Comparison of ENCODE assay signal across 8 mouse cellular contexts in genomic region chr7:116092710-116093465, GRCm38 (mm10). TPM values are rescaled to one million over a fixed set of nuclear protein-coding genes. Genes with fewer than 3 reads are reported as not detected.
DNase-seq lines count a peak whose midpoint lies in the region; ATAC-seq and TF ChIP-seq lines count a peak whose summit lies in the region.

No protein-coding gene starts in this region.

- H3K4me3 ChIP-seq in hindbrain, embryonic 10.5 days = peak overlapping the region; percentile 71
- peak overlapping the region; percentile 54 for H3K4me3 ChIP-seq in lung, postnatal 0 days (ENCODE audit: low read depth, low read length)

- H3K27ac ChIP-seq in hindbrain, embryonic 10.5 days = peak overlapping the region; percentile 97
- H3K27ac ChIP-seq in lung, postnatal 0 days (ENCODE audit: low read length) = peak overlapping the region; percentile 88

- ATAC-seq in frontal cortex, adult (ENCODE audit: low TSS enrichment) = peak; percentile 99
- ATAC-seq in lung, postnatal 0 days = peak; percentile 100

- peak; percentile 98 for DNase-seq in MN1 (ENCODE audit: low spot score)
- DNase-seq in cerebellum, adult 9-10 months = peak; percentile 98
- peak; percentile 95 for DNase-seq in hindbrain, embryonic 10.5 days (ENCODE audit: low spot score)
- DNase-seq in layer of hippocampus, adult 9-11 months = peak; percentile 96
- DNase-seq in lung, postnatal 0 days (ENCODE audit: low spot score) = peak; percentile 99
- DNase-seq in ovary, postnatal 14 days (ENCODE audit: low spot score) = peak; percentile 86
- peak; percentile 94 for DNase-seq in thymus, postnatal 14 days

- H3K36me3 ChIP-seq in hindbrain, embryonic 10.5 days = peaks cover 5% of the 10 kb centered on the region; the same call in 1 of the 2 replicates
- no peaks in the 10 kb centered on the region for H3K36me3 ChIP-seq in lung, postnatal 0 days (ENCODE audit: insufficient read depth, low read length)

- WGBS in hindbrain, embryonic 10.5 days = under 1% methylated on average over 38 of the region's 38 CpGs
- under 1% methylated on average over 38 of the region's 38 CpGs for WGBS in lung, postnatal 0 days

- H3K27me3 ChIP-seq in hindbrain, embryonic 10.5 days (ENCODE audit: insufficient read depth, poor library complexity, severe bottlenecking) = no peaks in the 10 kb centered on the region
- no peaks in the 10 kb centered on the region for H3K27me3 ChIP-seq in lung, postnatal 0 days (replicated peaks; ENCODE audit: insufficient read depth, low read length)

- no peaks in the 10 kb centered on the region for H3K9me3 ChIP-seq in hindbrain, embryonic 10.5 days
- no peaks in the 10 kb centered on the region for H3K9me3 ChIP-seq in lung, postnatal 0 days (ENCODE audit: low read length)

- H3K4me2 ChIP-seq in lung, postnatal 0 days (replicated peaks; ENCODE audit: low read depth, low read length) = peak overlapping the region; percentile 63

- H3K4me1 ChIP-seq in hindbrain, embryonic 10.5 days (replicated peaks) = peaks cover 29% of the 10 kb centered on the region
- H3K4me1 ChIP-seq in lung, postnatal 0 days (ENCODE audit: insufficient read depth, low read depth, low read length) = 0 out of 2 replicates have a peak, but pooled peaks cover 5% of the 10 kb centered on the region

- no peak for TF ChIP-seq EP300 in lung, postnatal 0 days (IDR thresholded peaks at IDR 0.05)

- H3K9ac ChIP-seq in lung, postnatal 0 days (replicated peaks; ENCODE audit: low read depth) = peak overlapping the region; percentile 77

- TF ChIP-seq CTCF in lung, postnatal 0 days (IDR thresholded peaks at IDR 0.05) = peak; percentile 69

RNA-seq across cellular contexts. Expression of gene Gm4353, which starts 8.5 kb away (rescaled TPM):
- polyA plus RNA-seq in hindbrain, embryonic 10.5 days (2016; fragmentation: Nextera tagmentation; extraction: Ambion mirVana) = 0.71 and 0.90 TPM in 2 replicates
- polyA plus RNA-seq in lung, postnatal 0 days (2015; fragmentation: Nextera tagmentation; extraction: Ambion mirVana) = 0.10 and 0.85 TPM in 2 replicates

RNA-seq across cellular contexts. Expression of gene 1110004F10Rik, which starts 53.7 kb away (rescaled TPM):
- 326 and 353 TPM in 2 replicates for polyA plus RNA-seq in hindbrain, embryonic 10.5 days (2016; fragmentation: Nextera tagmentation; extraction: Ambion mirVana)
- polyA plus RNA-seq in lung, postnatal 0 days (2015; fragmentation: Nextera tagmentation; extraction: Ambion mirVana) = 149 and 158 TPM in 2 replicates

RNA-seq across cellular contexts. Expression of gene Sox6, which starts 54.3 kb away (rescaled TPM):
- polyA plus RNA-seq in hindbrain, embryonic 10.5 days (2016; fragmentation: Nextera tagmentation; extraction: Ambion mirVana) = 20.3 and 22.5 TPM in 2 replicates
- polyA plus RNA-seq in lung, postnatal 0 days (2015; fragmentation: Nextera tagmentation; extraction: Ambion mirVana) = 6.8 and 9.4 TPM in 2 replicates

Comparison
In these comparisons a context has a peak if more than half of its experiments do, and no peak if none do; other contexts are left out.
1. Peak in every context shown above with its lines: DNase-seq, ATAC-seq, H3K4me3 ChIP-seq and H3K27ac ChIP-seq.